Comparison of ENCODE assay signal across 27 mouse cellular contexts in the genomic region with DNA sequence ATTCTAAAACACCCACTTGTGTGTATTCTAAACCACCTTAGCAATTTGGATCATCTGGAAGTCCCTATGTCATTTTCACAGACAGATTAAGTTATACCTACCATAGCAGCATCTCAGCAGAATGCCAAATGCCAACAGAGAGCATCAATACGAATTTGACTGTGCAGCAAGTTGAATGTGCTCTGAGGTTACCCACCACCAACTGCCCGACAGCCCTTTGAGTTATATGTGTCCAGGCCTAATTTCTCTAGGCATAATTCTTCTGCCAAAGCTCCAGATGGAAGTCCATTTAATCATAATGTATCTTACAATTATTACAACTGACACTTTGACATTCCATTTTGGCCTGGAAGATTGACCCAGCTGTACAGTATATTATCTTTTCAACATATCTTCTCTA.
"Had no signal": no experiment of that assay in that cellular context is flagged by ENCODE, and none has a peak within 500 bp of the region (broad histone marks: within the 10 kb centered on the region; RNA-seq: fewer than 3 reads in every experiment).

No protein-coding gene starts in this region.

- H3K27me3 ChIP-seq: embryonic facial prominence, embryonic 12.5 days; embryonic facial prominence, embryonic 13.5 days; embryonic facial prominence, embryonic 15.5 days; forebrain, embryonic 12.5 days; forebrain, embryonic 13.5 days; forebrain, embryonic 15.5 days had no signal

- H3K9ac ChIP-seq: embryonic facial prominence, embryonic 12.5 days; embryonic facial prominence, embryonic 13.5 days; embryonic facial prominence, embryonic 15.5 days; forebrain, embryonic 12.5 days; forebrain, embryonic 13.5 days; forebrain, embryonic 15.5 days; forebrain, postnatal 0 days had no signal

- H3K4me1 ChIP-seq: embryonic facial prominence, embryonic 10.5 days; embryonic facial prominence, embryonic 12.5 days; embryonic facial prominence, embryonic 13.5 days; embryonic facial prominence, embryonic 15.5 days; forebrain, embryonic 10.5 days; forebrain, embryonic 12.5 days; forebrain, embryonic 13.5 days; forebrain, embryonic 15.5 days had no signal

- DNase-seq: cerebellum, adult 18-20 months; cerebellum, adult 8-10 months; cerebellum, adult 9-10 months; cerebellum, adult 9-11 months; cerebellum, postnatal 25 days; cerebellum, postnatal 36 days; embryo, embryonic 11 days; forebrain, postnatal 0 days; gastrocnemius, adult 2 months; gastrocnemius, postnatal 10 days; gastrocnemius, postnatal 14 days; gastrocnemius, postnatal 25 days; gastrocnemius, postnatal 36 days; heart, adult 11 months; heart, adult 18-20 months; heart, adult 2 months had no signal

- H3K4me2 ChIP-seq: embryonic facial prominence, embryonic 12.5 days; embryonic facial prominence, embryonic 13.5 days; embryonic facial prominence, embryonic 15.5 days; forebrain, embryonic 12.5 days; forebrain, embryonic 13.5 days; forebrain, embryonic 15.5 days had no signal

- H3K9me3 ChIP-seq: embryonic facial prominence, embryonic 10.5 days; embryonic facial prominence, embryonic 12.5 days; embryonic facial prominence, embryonic 13.5 days; embryonic facial prominence, embryonic 15.5 days; forebrain, embryonic 10.5 days; forebrain, embryonic 12.5 days; forebrain, embryonic 13.5 days; forebrain, embryonic 15.5 days had no signal

- ATAC-seq: forebrain, embryonic 13.5 days; forebrain, embryonic 14.5 days; forebrain, embryonic 15.5 days; forebrain, embryonic 16.5 days; forebrain, postnatal 0 days had no signal

- H3K4me3 ChIP-seq: embryonic facial prominence, embryonic 10.5 days; embryonic facial prominence, embryonic 12.5 days; embryonic facial prominence, embryonic 13.5 days; embryonic facial prominence, embryonic 15.5 days; erythroblast, embryonic 14.5 days; forebrain, embryonic 10.5 days; forebrain, embryonic 12.5 days; forebrain, embryonic 13.5 days; forebrain, embryonic 15.5 days; gastrocnemius, adult 2 months; heart, adult 2 months had no signal

- H3K27ac ChIP-seq: embryonic facial prominence, embryonic 10.5 days; embryonic facial prominence, embryonic 12.5 days; embryonic facial prominence, embryonic 13.5 days; embryonic facial prominence, embryonic 15.5 days; forebrain, embryonic 10.5 days; forebrain, embryonic 12.5 days; forebrain, embryonic 13.5 days; forebrain, embryonic 15.5 days; gastrocnemius, adult 2 months; heart, adult 2 months had no signal

- H3K36me3 ChIP-seq: embryonic facial prominence, embryonic 10.5 days; embryonic facial prominence, embryonic 12.5 days; embryonic facial prominence, embryonic 13.5 days; embryonic facial prominence, embryonic 15.5 days; forebrain, embryonic 10.5 days; forebrain, embryonic 12.5 days; forebrain, embryonic 15.5 days had no signal
